Mouse (Mus musculus) forebrain, embryonic 14.5 days (tissue): ENCODE data around the gene Camk2d. TPM values are rescaled to one million over a fixed set of nuclear protein-coding genes. Genes with fewer than 3 reads are reported as not detected.
A peak's percentile ranks its signal among the peaks of the same experiment; 100 is the strongest.

Source experiments
- ATAC-seq: fragments of 200-750 bp; cut with Nextera tagmentation; 2 replicates; pipeline ENCODE4 v1.8.0; 2017; ENCODE audit warnings: mild to moderate bottlenecking, moderate library complexity
- DNase-seq: peaks from one replicate; pipeline ENCODE4 v3.0.0-alpha.2; 2015; ENCODE audit warnings: low spot score
- H3K27ac ChIP-seq: fragments of 300-500 bp; sonication (generic); 2 replicates; pipeline ENCODE4 v1.5.1; 2014; ENCODE audit warnings: low read depth, mild to moderate bottlenecking, control low read depth, low read length, moderate library complexity
- H3K27me3 ChIP-seq: fragments of 300-500 bp; sonication (generic); replicated peaks from 2 replicates; pipeline ENCODE4 v1.6.1; 2014; ENCODE audit warnings: low read length, control low read depth, mixed read lengths; ENCODE audit not compliant: control insufficient read depth, insufficient read depth
- H3K36me3 ChIP-seq: fragments of 300-500 bp; sonication (generic); 2 replicates; pipeline ENCODE4 v1.6.1; 2014; ENCODE audit warnings: low read length, control low read depth; ENCODE audit not compliant: control insufficient read depth, insufficient read depth
- H3K4me1 ChIP-seq: fragments of 300-500 bp; sonication (generic); 2 replicates; pipeline ENCODE4 v1.6.1; 2014; ENCODE audit warnings: antibody characterized with exemption, low read length, control low read depth; ENCODE audit not compliant: control insufficient read depth, insufficient read depth
- H3K4me2 ChIP-seq: fragments of 300-500 bp; sonication (generic); 2 replicates; pipeline ENCODE4 v1.6.1; 2014; ENCODE audit warnings: mild to moderate bottlenecking, control low read depth, low read length
- H3K4me3 ChIP-seq: fragments of 300-500 bp; sonication (generic); 2 replicates; pipeline ENCODE4 v1.5.1; 2014; ENCODE audit warnings: low read depth, low read length, control low read depth
- H3K9ac ChIP-seq: fragments of 300-500 bp; sonication (generic); 2 replicates; pipeline ENCODE4 v1.6.1; 2014; ENCODE audit warnings: mild to moderate bottlenecking, low read length, control low read depth, moderate library complexity
- H3K9me3 ChIP-seq: fragments of 300-500 bp; sonication (generic); replicated peaks from 2 replicates; pipeline ENCODE4 v1.6.1; 2016; ENCODE audit warnings: low read length, control low read depth, mixed read lengths; ENCODE audit not compliant: control insufficient read depth
- WGBS: fragments of 180-500 bp; shearing (Covaris S2); extraction: QIAGEN DNeasy Blood & Tissue Kit; methylation state at CpG from one replicate; pipeline ENCODE4 v1.1.7; 2014; 5-methylcytosine and 5-hydroxymethylcytosine counted together
- polyA plus RNA-seq: library from polyadenylated mRNA; unstranded; fragments of >200 nt; fragmentation: Nextera tagmentation; extraction: Ambion mirVana; gene quantifications from 2 replicates; pipeline ENCODE4 v1.2.1, GENCODE M21; 2014

Camk2d gene
- polyA plus RNA-seq, 1 experiment from 2014 or later, result 25.5 TPM

- no peak overlapping the region for H3K27ac ChIP-seq
- no peak for ATAC-seq
- WGBS, result 84% methylated on average over 5 of the region's 5 CpGs
Observed at GRCm38 (mm10) chr3:126681051-126681450, 84.9 kb downstream of the Camk2d start.

GRCm38 (mm10) chr3:126681996-126682395, 85.9 kb downstream of the Camk2d start:
- Histone ChIP-seq H3K9ac (no peak overlapping the region), H3K27ac (no peak overlapping the region), H3K4me2 (no peak overlapping the region), H3K4me1 (no peaks in the 10 kb centered on the region), H3K4me3 (no peak overlapping the region), H3K9me3 (no peaks in the 10 kb centered on the region), H3K36me3 (no peaks in the 10 kb centered on the region), H3K27me3 (no peaks in the 10 kb centered on the region)
- ATAC-seq (no peak), DNase-seq (no peak)
- WGBS, result 92% methylated on average over 4 of the region's 4 CpGs

More at GRCm38 (mm10) chr3:126681051-126681450, 84.9 kb downstream of the Camk2d start:
- Histone ChIP-seq H3K4me1 (no peaks in the 10 kb centered on the region), H3K36me3 (no peaks in the 10 kb centered on the region), H3K4me2 (no peak overlapping the region), H3K27me3 (no peaks in the 10 kb centered on the region), H3K9me3 (no peaks in the 10 kb centered on the region), H3K4me3 (no peak overlapping the region), H3K9ac (no peak overlapping the region)
- DNase-seq, result no peak

GRCm38 (mm10) chr3:126685363-126685762, 89.3 kb downstream of the Camk2d start:
- H3K4me1 ChIP-seq, result no peaks in the 10 kb centered on the region
- H3K9me3 ChIP-seq, result no peaks in the 10 kb centered on the region
- H3K27me3 ChIP-seq, result no peaks in the 10 kb centered on the region
- ATAC-seq (peak; percentile 18; the same call in 1 of the 2 replicates), DNase-seq (no peak)
- H3K27ac ChIP-seq, result no peak overlapping the region
- H3K9ac ChIP-seq, result no peak overlapping the region
- H3K4me2 ChIP-seq, result no peak overlapping the region
- H3K36me3 ChIP-seq, result no peaks in the 10 kb centered on the region
- WGBS, result 52% methylated on average over 6 of the region's 6 CpGs
- H3K4me3 ChIP-seq, result no peak overlapping the region

GRCm38 (mm10) chr3:126687150-126687549, 91.0 kb downstream of the Camk2d start:
- H3K27me3 ChIP-seq, result no peaks in the 10 kb centered on the region
- no peak overlapping the region for H3K27ac ChIP-seq
- no peaks in the 10 kb centered on the region for H3K4me1 ChIP-seq
- no peaks in the 10 kb centered on the region for H3K9me3 ChIP-seq
- no peak overlapping the region for H3K9ac ChIP-seq
- H3K4me2 ChIP-seq, result no peak overlapping the region
- 86% methylated on average over 4 of the region's 4 CpGs for WGBS
- ATAC-seq (no peak), DNase-seq (no peak)
- no peaks in the 10 kb centered on the region for H3K36me3 ChIP-seq
- H3K4me3 ChIP-seq, result no peak overlapping the region

GRCm38 (mm10) chr3:126688516-126688915, 92.4 kb downstream of the Camk2d start:
- ATAC-seq (no peak), DNase-seq (no peak)
- 67% methylated on average over 2 of the region's 2 CpGs for WGBS
- Histone ChIP-seq H3K27me3 (no peaks in the 10 kb centered on the region), H3K4me1 (0 out of 2 replicates have a peak, but pooled peaks cover 3% of the 10 kb centered on the region), H3K9me3 (no peaks in the 10 kb centered on the region), H3K4me2 (no peak overlapping the region), H3K27ac (no peak overlapping the region), H3K36me3 (no peaks in the 10 kb centered on the region), H3K9ac (no peak overlapping the region), H3K4me3 (no peak overlapping the region)

GRCm38 (mm10) chr3:126690627-126691505, 94.8 kb downstream of the Camk2d start:
- Histone ChIP-seq H3K36me3 (no peaks in the 10 kb centered on the region), H3K9ac (no peak overlapping the region), H3K27me3 (no peaks in the 10 kb centered on the region), H3K9me3 (no peaks in the 10 kb centered on the region), H3K4me3 (no peak overlapping the region), H3K4me2 (no peak overlapping the region), H3K27ac (no peak overlapping the region), H3K4me1 (peaks cover 8% of the 10 kb centered on the region; the same call in 1 of the 2 replicates)
- ATAC-seq (no peak), DNase-seq (no peak)
- 85% methylated on average over 13 of the region's 13 CpGs for WGBS

- WGBS, result 64% methylated on average over 2 of the region's 2 CpGs
- no peak for ATAC-seq
- no peaks in the 10 kb centered on the region for H3K27me3 ChIP-seq
- no peaks in the 10 kb centered on the region for H3K9me3 ChIP-seq
- no peak overlapping the region for H3K27ac ChIP-seq
- no peaks in the 10 kb centered on the region for H3K36me3 ChIP-seq
- no peak overlapping the region for H3K4me3 ChIP-seq
- peaks cover 8% of the 10 kb centered on the region; the same call in 1 of the 2 replicates for H3K4me1 ChIP-seq
- DNase-seq, result no peak
- H3K9ac ChIP-seq, result no peak overlapping the region
- H3K4me2 ChIP-seq, result no peak overlapping the region
Observed at GRCm38 (mm10) chr3:126691565-126691964, 95.5 kb downstream of the Camk2d start.

GRCm38 (mm10) chr3:126692797-126693196, 96.7 kb downstream of the Camk2d start:
- DNase-seq (no peak), ATAC-seq (no peak)
- Histone ChIP-seq H3K27ac (no peak overlapping the region), H3K9me3 (no peaks in the 10 kb centered on the region), H3K9ac (no peak overlapping the region), H3K4me2 (no peak overlapping the region), H3K4me1 (peaks cover 8% of the 10 kb centered on the region; the same call in 1 of the 2 replicates), H3K27me3 (no peaks in the 10 kb centered on the region), H3K4me3 (no peak overlapping the region), H3K36me3 (no peaks in the 10 kb centered on the region)
- 87% methylated on average over 8 of the region's 8 CpGs for WGBS

- Histone ChIP-seq H3K9ac (no peak overlapping the region), H3K4me2 (no peak overlapping the region), H3K4me1 (peaks cover 8% of the 10 kb centered on the region; the same call in 1 of the 2 replicates), H3K27ac (no peak overlapping the region), H3K27me3 (no peaks in the 10 kb centered on the region), H3K36me3 (no peaks in the 10 kb centered on the region), H3K9me3 (no peaks in the 10 kb centered on the region), H3K4me3 (no peak overlapping the region)
- peak; percentile 57 for DNase-seq
- 41% methylated on average over 7 of the region's 7 CpGs for WGBS
- peak; percentile 19; the same call in 1 of the 2 replicates for ATAC-seq
Observed at GRCm38 (mm10) chr3:126693302-126693701, 97.2 kb downstream of the Camk2d start.
